24 mouse cellular contexts compared by ENCODE assay signal in the genomic region with DNA sequence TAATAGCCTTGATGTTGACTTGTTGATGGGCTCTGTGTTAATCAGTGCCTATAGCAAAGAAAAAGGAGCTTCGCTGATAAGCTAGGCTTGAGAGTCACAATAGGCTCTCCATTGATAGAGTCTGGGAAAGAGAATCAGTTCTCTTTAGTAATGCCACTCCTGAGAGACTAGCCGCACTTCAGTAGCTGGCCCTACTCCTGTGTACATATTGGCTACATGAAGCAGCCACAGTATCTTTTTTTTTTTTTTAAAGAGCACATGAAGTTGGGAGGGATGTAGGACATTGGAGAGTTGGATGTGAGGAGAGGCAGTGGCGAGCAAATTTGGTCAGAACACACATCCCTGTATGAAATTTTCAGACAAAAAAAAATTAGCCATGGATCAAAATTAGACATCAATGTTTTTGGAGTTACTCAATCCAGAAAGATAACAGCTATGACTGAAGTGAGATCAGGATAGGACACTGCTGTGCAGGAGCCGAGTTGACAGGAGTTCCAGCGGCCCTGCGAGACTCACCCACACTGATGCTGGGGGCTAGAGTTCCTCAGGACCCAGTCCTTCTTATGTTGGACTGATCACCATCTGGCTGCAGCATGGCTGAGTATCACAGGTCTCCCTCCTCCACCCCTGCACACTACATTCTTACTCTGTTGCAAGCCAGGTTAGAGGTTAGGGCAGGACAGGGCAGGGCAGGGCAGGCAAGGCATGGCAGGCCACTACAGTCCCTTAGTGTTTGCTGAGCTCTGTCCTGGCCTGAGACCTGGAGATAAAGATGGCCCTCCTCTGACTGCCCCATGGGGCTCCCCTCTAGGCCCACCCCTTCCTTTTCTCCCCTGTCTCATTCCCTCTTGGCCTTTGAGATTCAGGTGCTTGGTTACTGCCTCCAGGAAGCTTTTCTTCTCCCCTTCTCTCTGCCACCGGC. TPM values are rescaled to one million over a fixed set of nuclear protein-coding genes. Genes with fewer than 3 reads are reported as not detected.
DNase-seq lines count a peak whose midpoint lies in the region; ATAC-seq and TF ChIP-seq lines count a peak whose summit lies in the region.
"Had no signal": no experiment of that assay in that cellular context is flagged by ENCODE, and none has a peak within 500 bp of the region (broad histone marks: within the 10 kb centered on the region; RNA-seq: fewer than 3 reads in every experiment).

No protein-coding gene starts in this region.

- no peaks in the 10 kb centered on the region; the same call in 1 of the 2 replicates for H3K36me3 ChIP-seq in erythroblast, embryonic 14.5 days (ENCODE audit: control insufficient read depth)
- no peaks in the 10 kb centered on the region for H3K36me3 ChIP-seq in intestine, embryonic 16.5 days (ENCODE audit: control insufficient read depth, insufficient read depth, low read length)
- no peaks in the 10 kb centered on the region for H3K36me3 ChIP-seq in liver, embryonic 14.5 days (replicated peaks; ENCODE audit: control insufficient read depth, insufficient read depth, low read depth)
- H3K36me3 ChIP-seq in forebrain, embryonic 15.5 days, result no peaks in the 10 kb centered on the region
- H3K36me3 ChIP-seq: embryonic facial prominence, embryonic 13.5 days; forebrain, embryonic 10.5 days; hindbrain, embryonic 12.5 days; limb, embryonic 12.5 days; neural tube, embryonic 12.5 days had no signal

- H3K4me3 ChIP-seq in erythroblast, embryonic 14.5 days (replicated peaks), result peak overlapping the region; percentile 49
- H3K4me3 ChIP-seq in intestine, embryonic 16.5 days (ENCODE audit: low read length), result no peak overlapping the region
- peak overlapping the region; percentile 28 to 46 for H3K4me3 ChIP-seq in liver, embryonic 14.5 days (ENCODE audit: insufficient read depth in 1 of 2, low read depth in 2 of 2, low read length in 2 of 2)
- H3K4me3 ChIP-seq in forebrain, embryonic 15.5 days, result no peak overlapping the region
- H3K4me3 ChIP-seq: embryonic facial prominence, embryonic 13.5 days; forebrain, embryonic 10.5 days; heart, adult 2 months; hindbrain, embryonic 12.5 days; left cerebral cortex, adult 2 months; limb, embryonic 12.5 days; neural tube, embryonic 12.5 days had no signal

- no peaks in the 10 kb centered on the region for H3K4me1 ChIP-seq in erythroblast, embryonic 14.5 days (ENCODE audit: control insufficient read depth)
- H3K4me1 ChIP-seq in intestine, embryonic 16.5 days (ENCODE audit: control insufficient read depth, insufficient read depth, low read length), result no peaks in the 10 kb centered on the region
- peaks cover 0 to 4% of the 10 kb centered on the region in 2 experiments; a peak in 2 of 4 replicates for H3K4me1 ChIP-seq in liver, embryonic 14.5 days (replicated peaks; ENCODE audit: control insufficient read depth in 2 of 2, insufficient read depth in 2 of 2, low read length in 1 of 2)
- no peaks in the 10 kb centered on the region for H3K4me1 ChIP-seq in forebrain, embryonic 15.5 days
- H3K4me1 ChIP-seq: embryonic facial prominence, embryonic 13.5 days; forebrain, embryonic 10.5 days; hindbrain, embryonic 12.5 days; limb, embryonic 12.5 days; neural tube, embryonic 12.5 days had no signal

- ATAC-seq in erythroblast, adult 5-6 weeks (replicated peaks; ENCODE audit: low FRiP score, poor library complexity, severe bottlenecking), result no peak
- ATAC-seq in intestine, embryonic 16.5 days, result 0 out of 2 replicates have a peak, but pooled peaks have one; percentile 28
- ATAC-seq in liver, embryonic 14.5 days (ENCODE audit: insufficient read depth), result peak; percentile 44; the same call in 1 of the 2 replicates
- no peak for ATAC-seq in forebrain, embryonic 15.5 days (replicated peaks)

- no peak overlapping the region for H3K4me2 ChIP-seq in intestine, embryonic 16.5 days (ENCODE audit: low read depth, low read length)
- H3K4me2 ChIP-seq in liver, embryonic 14.5 days (ENCODE audit: low read depth), result peak overlapping the region; percentile 53
- H3K4me2 ChIP-seq in forebrain, embryonic 15.5 days (replicated peaks), result no peak overlapping the region
- H3K4me2 ChIP-seq: embryonic facial prominence, embryonic 13.5 days; hindbrain, embryonic 12.5 days; limb, embryonic 12.5 days; neural tube, embryonic 12.5 days had no signal

- H3K27me3 ChIP-seq in erythroblast, embryonic 14.5 days (ENCODE audit: control insufficient read depth), result no peaks in the 10 kb centered on the region
- H3K27me3 ChIP-seq in intestine, embryonic 16.5 days (replicated peaks; ENCODE audit: control insufficient read depth, insufficient read depth, low read length), result no peaks in the 10 kb centered on the region
- no peaks in the 10 kb centered on the region for H3K27me3 ChIP-seq in liver, embryonic 14.5 days (ENCODE audit: control insufficient read depth, insufficient read depth, low read length)
- H3K27me3 ChIP-seq in forebrain, embryonic 15.5 days, result no peaks in the 10 kb centered on the region
- H3K27me3 ChIP-seq: embryonic facial prominence, embryonic 13.5 days; hindbrain, embryonic 12.5 days; limb, embryonic 12.5 days; neural tube, embryonic 12.5 days had no signal

- no peak for TF ChIP-seq EP300 in liver, embryonic 14.5 days (IDR thresholded peaks at IDR 0.05; ENCODE audit: low read depth)

- 83% methylated on average over 7 of the region's 7 CpGs for WGBS in intestine, embryonic 16.5 days
- WGBS in liver, embryonic 14.5 days (ENCODE audit: insufficient replicate concordance), result 56% methylated on average over 7 of the region's 7 CpGs
- WGBS in forebrain, embryonic 15.5 days, result 85% methylated on average over 7 of the region's 7 CpGs

- TF ChIP-seq CTCF in liver, embryonic 14.5 days (IDR thresholded peaks at IDR 0.05; ENCODE audit: low read depth), result no peak

- no peak overlapping the region for H3K9ac ChIP-seq in intestine, embryonic 16.5 days (ENCODE audit: low read depth, low read length)
- no peak overlapping the region for H3K9ac ChIP-seq in liver, embryonic 14.5 days (replicated peaks)
- H3K9ac ChIP-seq in forebrain, embryonic 15.5 days (replicated peaks), result no peak overlapping the region
- H3K9ac ChIP-seq: embryonic facial prominence, embryonic 13.5 days; hindbrain, embryonic 12.5 days; limb, embryonic 12.5 days; neural tube, embryonic 12.5 days had no signal

- peaks cover 16% of the 10 kb centered on the region for H3K9me3 ChIP-seq in erythroblast, embryonic 14.5 days (ENCODE audit: control insufficient read depth, low read length)
- no peaks in the 10 kb centered on the region for H3K9me3 ChIP-seq in intestine, embryonic 16.5 days (ENCODE audit: control insufficient read depth, low read length)
- H3K9me3 ChIP-seq in liver, embryonic 14.5 days (ENCODE audit: control insufficient read depth, low read length), result no peaks in the 10 kb centered on the region
- 0 out of 2 replicates have a peak, but pooled peaks cover 2% of the 10 kb centered on the region for H3K9me3 ChIP-seq in forebrain, embryonic 15.5 days
- H3K9me3 ChIP-seq: forebrain, embryonic 10.5 days; hindbrain, embryonic 12.5 days; limb, embryonic 12.5 days; neural tube, embryonic 12.5 days had no signal

- no peak overlapping the region for H3K27ac ChIP-seq in intestine, embryonic 16.5 days (ENCODE audit: low read length)
- no peak overlapping the region for H3K27ac ChIP-seq in liver, embryonic 14.5 days
- H3K27ac ChIP-seq in forebrain, embryonic 15.5 days (replicated peaks), result no peak overlapping the region
- H3K27ac ChIP-seq: embryonic facial prominence, embryonic 13.5 days; forebrain, embryonic 10.5 days; heart, adult 2 months; hindbrain, embryonic 12.5 days; kidney, postnatal 0 days; left cerebral cortex, adult 2 months; limb, embryonic 12.5 days; neural tube, embryonic 12.5 days had no signal

- DNase-seq in liver, embryonic 14.5 days (ENCODE audit: low read depth in 3 of 3, low spot score in 3 of 3), result no peak
- peak; percentile 36 for DNase-seq in lung, postnatal 10 days
- DNase-seq in right cerebral cortex, postnatal 14 days, result no peak
- DNase-seq: cerebellum, adult 9-10 months; gastrocnemius, postnatal 10 days; heart, adult 2 months; thymus, postnatal 14 days had no signal

RNA-seq across cellular contexts. Expression of a gene that starts 1.6 kb away (rescaled TPM):
- polyA plus RNA-seq in erythroblast, embryonic 14.5 days (2012), result 0.37 and 0.38 TPM in 2 replicates
- not detected in 2 replicates for total RNA-seq in erythroblast, adult 5-6 weeks (2015; ENCODE audit: low replicate concordance)
- total RNA-seq in erythroblast, adult 5-6 weeks (2017; ENCODE audit: low replicate concordance), result not detected in 2 replicates
- polyA plus RNA-seq in intestine, embryonic 16.5 days (2015; fragmentation: Nextera tagmentation; extraction: Ambion mirVana), result 53.8 and 90.3 TPM in 2 replicates
- polyA plus RNA-seq in liver, embryonic 14.5 days (2012; rRNA removed), result 793 and 825 TPM in 2 replicates
- polyA plus RNA-seq in liver, embryonic 14.5 days (2014; fragmentation: Nextera tagmentation; extraction: Ambion mirVana), result 1,383 and 1,635 TPM in 2 replicates
- polyA plus RNA-seq in forebrain, embryonic 15.5 days (2015; fragmentation: Nextera tagmentation; extraction: Ambion mirVana), result 0.49 TPM in 1 of 2 replicates, not detected in the other
- total RNA-seq: heart, adult 2 months; layer of hippocampus, adult 8-10 months; left cerebral cortex, adult 2 months; monocyte, adult 5-6 weeks had no signal
- polyA plus RNA-seq: cortical plate, adult 2 months; embryonic facial prominence, embryonic 13.5 days; forebrain, embryonic 10.5 days; heart, adult 2 months; heart, postnatal 0 days; hindbrain, embryonic 12.5 days; spleen, adult 2 months had no signal

RNA-seq across cellular contexts. Expression of a gene that starts 20.6 kb away (rescaled TPM):
- not detected in 2 replicates for polyA plus RNA-seq in erythroblast, embryonic 14.5 days (2012)
- not detected in 2 replicates for total RNA-seq in erythroblast, adult 5-6 weeks (2015; ENCODE audit: low replicate concordance)
- not detected in 2 replicates for total RNA-seq in erythroblast, adult 5-6 weeks (2017; ENCODE audit: low replicate concordance)
- 0.09 and 0.31 TPM in 2 replicates for polyA plus RNA-seq in intestine, embryonic 16.5 days (2015; fragmentation: Nextera tagmentation; extraction: Ambion mirVana)
- 0.03 and 0.04 TPM in 2 replicates for polyA plus RNA-seq in liver, embryonic 14.5 days (2012; rRNA removed)
- 0.06 and 0.11 TPM in 2 replicates for polyA plus RNA-seq in liver, embryonic 14.5 days (2014; fragmentation: Nextera tagmentation; extraction: Ambion mirVana)
- not detected in 2 replicates for polyA plus RNA-seq in forebrain, embryonic 15.5 days (2015; fragmentation: Nextera tagmentation; extraction: Ambion mirVana)
- total RNA-seq: adrenal gland, postnatal 36 days; gastrocnemius, postnatal 10 days; heart, adult 2 months; layer of hippocampus, adult 8-10 months; left cerebral cortex, adult 2 months; monocyte, adult 5-6 weeks had no signal
- polyA plus RNA-seq: cortical plate, adult 2 months; embryonic facial prominence, embryonic 13.5 days; forebrain, embryonic 10.5 days; heart, adult 2 months; heart, postnatal 0 days; hindbrain, embryonic 12.5 days; kidney, postnatal 0 days; limb, embryonic 12.5 days; neural tube, embryonic 12.5 days; spleen, adult 2 months had no signal

RNA-seq across cellular contexts. Expression of a gene that starts 24.1 kb away (rescaled TPM):
- polyA plus RNA-seq in erythroblast, embryonic 14.5 days (2012), result not detected in 2 replicates
- total RNA-seq in erythroblast, adult 5-6 weeks (2015; ENCODE audit: low replicate concordance), result not detected in 2 replicates
- not detected in 2 replicates for total RNA-seq in erythroblast, adult 5-6 weeks (2017; ENCODE audit: low replicate concordance)
- 1.3 and 1.9 TPM in 2 replicates for polyA plus RNA-seq in intestine, embryonic 16.5 days (2015; fragmentation: Nextera tagmentation; extraction: Ambion mirVana)
- polyA plus RNA-seq in liver, embryonic 14.5 days (2012; rRNA removed), result 11.5 and 23.7 TPM in 2 replicates
- polyA plus RNA-seq in liver, embryonic 14.5 days (2014; fragmentation: Nextera tagmentation; extraction: Ambion mirVana), result 29.3 and 30.0 TPM in 2 replicates
- 0.05 TPM in 1 of 2 replicates, not detected in the other for polyA plus RNA-seq in forebrain, embryonic 15.5 days (2015; fragmentation: Nextera tagmentation; extraction: Ambion mirVana)
- total RNA-seq: gastrocnemius, postnatal 10 days; heart, adult 2 months; left cerebral cortex, adult 2 months; monocyte, adult 5-6 weeks had no signal
- polyA plus RNA-seq: forebrain, embryonic 10.5 days; heart, adult 2 months; heart, postnatal 0 days; hindbrain, embryonic 12.5 days had no signal

RNA-seq across cellular contexts. Expression of a gene that starts 39.9 kb away (rescaled TPM):
- not detected in 2 replicates for polyA plus RNA-seq in erythroblast, embryonic 14.5 days (2012)
- total RNA-seq in erythroblast, adult 5-6 weeks (2015; ENCODE audit: low replicate concordance), result not detected in 2 replicates
- not detected in 2 replicates for total RNA-seq in erythroblast, adult 5-6 weeks (2017; ENCODE audit: low replicate concordance)
- 0.12 TPM in 1 of 2 replicates, not detected in the other for polyA plus RNA-seq in intestine, embryonic 16.5 days (2015; fragmentation: Nextera tagmentation; extraction: Ambion mirVana)
- not detected in 2 replicates for polyA plus RNA-seq in liver, embryonic 14.5 days (2012; rRNA removed)
- 0.18 TPM in 1 of 2 replicates, not detected in the other for polyA plus RNA-seq in liver, embryonic 14.5 days (2014; fragmentation: Nextera tagmentation; extraction: Ambion mirVana)
- not detected in 2 replicates for polyA plus RNA-seq in forebrain, embryonic 15.5 days (2015; fragmentation: Nextera tagmentation; extraction: Ambion mirVana)
- total RNA-seq: adrenal gland, postnatal 36 days; gastrocnemius, postnatal 10 days; heart, adult 2 months; layer of hippocampus, adult 8-10 months; left cerebral cortex, adult 2 months; monocyte, adult 5-6 weeks had no signal
- polyA plus RNA-seq: cortical plate, adult 2 months; embryonic facial prominence, embryonic 13.5 days; forebrain, embryonic 10.5 days; heart, adult 2 months; heart, postnatal 0 days; hindbrain, embryonic 12.5 days; limb, embryonic 12.5 days; neural tube, embryonic 12.5 days had no signal

Comparison
In these comparisons a context has a peak if more than half of its experiments do, and no peak if none do; other contexts are left out.
1. H3K4me3 ChIP-seq: peak in erythroblast, embryonic 14.5 days (single experiment) and liver, embryonic 14.5 days (2 of 2); none in intestine, embryonic 16.5 days (single experiment) and forebrain, embryonic 15.5 days (single experiment).
2. ATAC-seq: peak in intestine, embryonic 16.5 days (single experiment) and liver, embryonic 14.5 days (single experiment); none in erythroblast, adult 5-6 weeks (single experiment) and forebrain, embryonic 15.5 days (single experiment).
3. RNA of a gene that starts 1.6 kb away (polyA plus RNA-seq): 793 to 1,635 TPM in liver, embryonic 14.5 days and 53.8 to 90.3 TPM in intestine, embryonic 16.5 days; 0.37 to 0.38 TPM in erythroblast, embryonic 14.5 days and 0.49 TPM in forebrain, embryonic 15.5 days; every median in the first group is over 10 times any median in the second.